Mouse (Mus musculus) retina, postnatal 7 days (tissue): ENCODE measurements at regions not wholly inside any gene's neighbourhood (a gene's known extent, or its start where the extent isn't known, plus 50 kb on each side); places are given as distances from the start of the nearest gene placed in this dataset.

Experiments
- DNase-seq: peaks from one replicate; pipeline ENCODE4 v3.0.0-alpha.2; 2012; ENCODE audit warnings: low read depth, low spot score

DNA sequence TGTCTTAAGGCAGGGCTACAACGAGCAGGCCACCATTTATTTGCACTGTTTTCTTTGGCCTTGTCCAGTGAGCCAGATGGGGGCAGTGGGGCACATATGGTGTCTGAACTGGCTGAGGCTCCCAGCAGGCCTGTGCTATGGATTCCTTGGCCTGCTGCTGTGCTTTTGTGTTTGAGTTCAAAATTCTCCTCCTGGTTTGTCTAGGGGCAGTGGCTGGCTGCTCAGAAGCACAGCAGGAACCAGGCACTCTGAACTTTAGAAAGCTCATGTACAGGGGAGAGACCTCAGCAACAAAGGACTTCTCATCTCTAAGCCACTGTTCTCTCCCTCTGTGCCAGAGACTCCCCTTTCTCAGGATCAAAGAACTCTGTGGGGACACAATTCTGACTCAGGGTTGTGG lies 370.9 kb downstream of the Bckdhb start:
- DNase-seq: no peak

- no peak for DNase-seq
Observed at GRCm38 (mm10) chr9:84296456-84296855, 371.5 kb downstream of the Bckdhb start.

DNA sequence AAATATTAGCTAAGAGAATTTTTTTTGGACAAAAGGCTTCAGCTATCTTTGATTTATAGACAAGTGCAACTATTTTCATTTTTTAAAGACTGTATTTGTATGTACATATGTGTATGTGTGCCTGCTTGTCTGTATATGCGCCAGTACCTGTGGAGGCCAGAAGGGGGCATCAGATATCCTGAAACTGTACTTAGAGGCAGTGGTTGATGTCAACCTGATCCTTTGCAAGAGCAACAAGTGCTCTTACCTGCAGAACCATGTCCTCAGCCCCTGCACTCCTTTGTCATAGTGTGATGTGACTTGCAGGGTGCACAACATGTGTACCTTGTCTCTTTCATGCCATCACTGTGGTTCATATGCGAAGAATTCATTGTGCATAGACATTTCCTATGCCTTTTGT lies 379.5 kb downstream of the Bckdhb start:
- DNase-seq: no peak

GRCm38 (mm10) chr9:84318811-84319210 lies 393.9 kb downstream of the Bckdhb start:
- DNase-seq: no peak

- DNase-seq: no peak
Observed at GRCm38 (mm10) chr9:84319338-84319737, 394.4 kb downstream of the Bckdhb start.

DNA sequence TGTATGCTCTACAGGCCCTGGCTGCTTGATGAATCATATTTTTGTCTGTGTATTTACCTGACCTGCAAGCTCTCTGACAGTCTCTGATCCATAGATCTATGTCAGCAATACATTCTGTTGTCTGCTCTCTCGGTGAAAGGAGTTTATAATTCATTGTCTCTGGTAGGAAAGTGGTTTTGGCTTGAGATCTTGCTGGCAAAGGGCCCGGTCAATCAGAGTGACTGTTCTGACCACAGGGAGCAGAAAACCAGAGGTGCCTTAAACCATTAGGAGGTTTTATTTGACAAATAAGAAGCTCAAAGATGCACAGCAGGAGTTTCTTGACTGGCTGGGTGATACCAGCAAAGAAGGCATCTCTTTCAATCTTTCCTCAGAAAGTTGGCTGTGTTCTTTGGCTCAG lies 398.2 kb downstream of the Bckdhb start:
- DNase-seq: no peak

DNA sequence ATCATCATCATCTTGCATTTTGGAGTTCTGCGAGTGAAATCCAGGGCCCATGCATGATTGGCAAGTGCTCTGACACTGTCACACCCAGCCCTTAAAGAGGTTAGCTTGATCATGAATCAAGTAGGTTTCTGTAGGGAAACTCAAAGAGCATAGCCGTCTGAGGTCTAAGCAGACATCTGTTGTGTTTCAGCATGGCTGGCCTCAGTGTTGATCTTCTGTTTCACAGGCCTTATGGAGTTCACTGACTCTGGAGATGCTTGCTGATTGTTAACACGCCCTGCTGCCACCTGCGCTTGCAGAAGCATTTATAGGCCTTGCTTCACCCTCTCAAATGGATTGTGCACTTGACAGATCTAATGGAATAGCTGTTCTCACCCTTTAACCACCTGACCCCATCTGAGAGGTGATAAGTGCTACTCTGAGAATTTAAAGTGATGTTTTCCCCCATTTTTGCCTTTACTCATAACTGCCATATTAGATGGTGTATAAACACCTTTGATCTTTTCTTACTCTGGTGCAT lies 406.2 kb downstream of the Bckdhb start:
- DNase-seq: no peak

- DNase-seq: peak; percentile 58
Observed at GRCm38 (mm10) chr9:84343435-84344095, 418.6 kb downstream of the Bckdhb start.

DNA sequence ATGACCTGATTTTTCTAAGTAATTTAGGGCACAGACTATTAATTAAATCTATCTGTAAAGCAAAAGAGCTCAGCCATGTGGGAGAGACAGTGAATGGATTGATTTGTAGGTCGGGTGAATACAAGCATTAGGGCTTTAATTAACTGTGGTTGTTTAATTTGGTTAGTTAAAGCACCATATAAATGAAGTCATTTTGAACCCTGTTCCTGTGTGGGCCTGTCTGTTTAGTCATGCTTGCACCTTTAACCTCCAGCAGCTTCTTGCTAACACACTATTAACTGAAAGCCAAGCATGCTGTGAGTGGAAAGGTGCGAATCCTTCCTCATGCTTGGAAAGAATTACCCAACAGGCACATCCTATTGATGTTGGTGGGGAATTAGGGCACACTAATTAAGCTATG lies 425.3 kb downstream of the Bckdhb start:
- DNase-seq: no peak

DNA sequence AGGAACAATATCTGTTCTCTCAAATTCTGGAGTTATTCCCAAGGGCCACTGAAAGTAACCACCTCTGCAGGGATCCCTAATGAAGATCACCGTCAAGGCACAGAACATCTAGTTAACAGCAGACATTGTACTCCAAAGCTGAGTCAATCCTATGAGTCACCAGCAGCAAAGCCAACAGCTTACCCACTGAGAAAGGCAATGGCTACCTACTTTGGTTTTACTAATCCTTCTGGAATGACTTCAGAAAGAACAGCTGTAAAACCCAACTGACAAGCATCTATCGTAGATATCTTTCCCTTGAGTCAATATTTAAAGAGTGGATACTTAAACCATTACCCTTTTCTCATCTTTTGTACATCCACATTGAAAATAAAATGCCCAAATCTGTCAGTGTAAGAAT lies 429.5 kb downstream of the Bckdhb start:
- DNase-seq: no peak

- no peak for DNase-seq
Observed at GRCm38 (mm10) chr9:84356167-84356566, 431.2 kb downstream of the Bckdhb start.

DNA sequence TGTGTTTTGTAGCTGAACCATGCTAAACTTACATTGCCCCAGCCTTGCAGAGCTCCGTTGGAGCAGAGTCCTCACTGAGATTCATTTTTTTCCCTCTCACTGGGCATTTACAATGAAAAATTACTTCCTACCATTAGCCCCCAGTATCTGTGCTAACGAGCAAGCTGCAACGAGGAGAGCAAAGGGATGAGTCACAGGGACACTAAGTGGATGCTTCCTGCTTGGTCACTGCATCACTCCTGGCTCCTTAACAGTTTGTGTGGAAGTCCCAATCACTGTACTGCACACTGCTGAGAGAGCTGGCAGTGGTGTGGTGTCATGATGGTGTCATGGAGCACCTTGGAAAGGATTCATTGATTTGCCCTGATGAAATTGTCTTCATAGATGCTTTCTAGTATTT lies 434.9 kb downstream of the Bckdhb start:
- no peak for DNase-seq

DNA sequence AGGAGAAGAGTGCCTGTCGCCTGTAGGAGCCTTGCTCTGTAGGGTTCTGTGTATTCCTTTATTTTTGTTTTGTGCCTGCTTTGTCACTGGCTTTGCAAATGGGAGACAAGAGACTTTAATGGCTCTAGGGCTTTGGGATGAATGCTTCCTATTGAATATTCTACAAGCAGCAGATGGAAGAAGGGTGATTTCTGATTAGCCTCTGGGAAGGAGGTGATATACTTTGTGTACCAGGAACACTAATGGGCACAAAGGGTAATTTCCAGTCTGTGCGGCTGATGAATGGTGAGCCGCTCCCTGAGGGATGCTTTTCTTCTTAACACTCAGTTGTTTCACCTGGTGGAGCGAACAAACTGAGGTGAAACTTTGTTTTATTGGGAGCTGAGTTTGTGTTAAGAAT lies 435.5 kb downstream of the Bckdhb start:
- no peak for DNase-seq

GRCm38 (mm10) chr9:84363478-84363877 lies 438.5 kb downstream of the Bckdhb start:
- no peak for DNase-seq

GRCm38 (mm10) chr9:84369200-84369599 lies 444.3 kb downstream of the Bckdhb start:
- no peak for DNase-seq

DNA sequence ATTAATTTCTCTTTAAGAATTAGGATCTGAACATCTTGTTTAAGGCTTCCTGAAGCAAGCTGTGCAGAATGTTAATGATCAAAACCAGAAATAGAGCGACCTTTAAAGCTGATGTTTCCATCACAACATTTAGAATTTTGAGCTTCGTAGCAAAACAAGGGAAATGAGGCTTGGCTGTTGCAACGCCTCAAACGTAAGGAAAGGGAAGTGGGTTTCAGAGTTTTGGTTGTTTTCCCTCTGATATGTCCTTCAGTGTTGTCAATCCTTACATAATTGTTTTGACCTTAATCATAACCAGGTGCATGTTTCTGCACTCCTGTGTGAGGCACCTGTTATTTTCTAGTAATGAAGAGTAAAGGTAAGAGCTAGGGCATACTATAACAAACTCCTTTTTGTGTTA lies 445.3 kb downstream of the Bckdhb start:
- no peak for DNase-seq

GRCm38 (mm10) chr9:84375746-84376145 lies 450.8 kb downstream of the Bckdhb start:
- no peak for DNase-seq

DNA sequence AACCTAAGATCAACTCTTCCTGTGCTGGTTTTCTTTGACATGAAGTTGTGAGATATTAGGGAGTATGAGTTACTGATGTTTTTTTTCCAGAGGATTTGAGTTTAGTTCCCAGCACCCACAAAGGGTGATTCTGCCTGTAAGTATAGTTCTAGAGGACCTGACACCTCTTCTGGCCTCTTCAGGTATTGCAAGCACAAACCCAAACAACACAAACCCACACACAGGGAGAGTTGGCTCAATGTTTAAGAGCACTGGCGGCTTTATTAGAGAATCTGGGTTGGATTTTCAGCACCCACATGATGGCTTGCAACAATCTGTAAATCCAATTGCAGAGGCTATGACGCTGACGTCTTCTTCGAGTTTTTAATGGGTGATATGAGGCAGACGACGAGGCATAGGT lies 451.7 kb downstream of the Bckdhb start:
- DNase-seq: no peak

DNA sequence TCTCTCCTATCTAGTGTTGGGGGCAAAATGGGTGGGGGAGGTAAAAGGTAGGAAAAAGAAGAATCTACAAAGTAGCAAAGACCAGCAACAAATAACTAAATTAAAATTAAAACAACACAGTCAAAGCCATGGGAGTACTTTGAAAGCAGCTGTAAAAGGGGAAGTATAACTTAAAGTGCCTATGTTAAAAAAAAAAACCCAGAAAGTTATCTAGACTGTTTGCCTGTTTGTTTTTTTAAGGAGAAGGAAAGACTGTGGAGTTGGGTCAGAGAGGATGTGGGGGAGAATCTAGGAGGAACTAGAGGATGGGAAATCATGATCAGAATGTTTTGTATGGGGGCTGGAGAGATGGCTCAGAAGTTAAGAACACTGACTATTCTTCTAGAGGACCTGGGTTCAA lies 457.0 kb downstream of the Bckdhb start:
- no peak for DNase-seq

- no peak for DNase-seq
Observed at GRCm38 (mm10) chr9:84389831-84390230, 464.9 kb downstream of the Bckdhb start.

GRCm38 (mm10) chr9:84394536-84395314 lies 469.8 kb downstream of the Bckdhb start:
- DNase-seq: no peak

DNA sequence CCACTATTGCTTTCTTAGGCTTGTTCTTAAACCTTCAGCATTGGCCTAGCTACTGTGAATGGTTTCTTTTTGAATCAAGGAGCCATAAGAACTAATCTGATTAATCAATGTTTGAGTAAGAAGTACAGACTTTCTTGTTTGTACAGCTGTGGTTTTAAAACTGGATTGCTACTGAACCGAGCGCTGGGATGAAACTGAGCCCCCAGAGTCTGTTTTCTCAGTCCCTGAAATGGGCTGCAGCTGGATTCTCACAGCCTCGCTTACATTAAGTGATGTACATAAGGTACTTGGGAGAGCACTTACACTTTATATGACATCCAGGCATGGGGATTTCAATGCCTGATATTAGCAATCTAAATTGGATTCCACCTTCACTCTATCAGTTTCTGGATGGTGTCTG lies 474.5 kb downstream of the Bckdhb start:
- DNase-seq: no peak
